Mouse (Mus musculus) lung, adult 2 months (tissue): ENCODE data around the gene Rassf6. TPM values are rescaled to one million over a fixed set of nuclear protein-coding genes. Genes with fewer than 3 reads are reported as not detected.

Experiments
- DNase-seq: peaks from one replicate; pipeline ENCODE4 v3.0.0; 2022
- H3K4me1 ChIP-seq: fragments of 200-500 bp; 2 replicates; pipeline ENCODE4 v1.6.1; 2011; ENCODE audit warnings: low read length; ENCODE audit not compliant: control insufficient read depth, insufficient read depth
- H3K4me3 ChIP-seq: fragments of 200-500 bp; replicated peaks from 2 replicates; pipeline ENCODE3; 2011; ENCODE audit warnings: low read depth, mild to moderate bottlenecking, control low read depth, low read length; ENCODE audit errors: extremely low read depth
- CTCF ChIP-seq: fragments of 200-500 bp; IDR thresholded peaks from 2 replicates; pipeline ENCODE4 v1.5.1; 2011; ENCODE audit warnings: mild to moderate bottlenecking, low read length, control low read depth; ENCODE audit not compliant: insufficient read depth
- POLR2A ChIP-seq: fragments of 200-500 bp; IDR thresholded peaks from 2 replicates; pipeline ENCODE4 v1.6.1; 2011; ENCODE audit warnings: low read depth, mild to moderate bottlenecking, control low read depth, low read length, borderline replicate concordance; ENCODE audit errors: extremely low read depth
- WGBS: fragments of 180-500 bp; shearing (Covaris S2); methylation state at CpG from one replicate; pipeline ENCODE4 v1.1.7; 2018; 5-methylcytosine and 5-hydroxymethylcytosine counted together
- polyA plus RNA-seq: library from polyadenylated mRNA; depleted of rRNA; stranded (reverse); fragments of >200 nt; gene quantifications from 2 replicates; pipeline ENCODE4 v1.2.3, GENCODE M21; 2012

Gene Rassf6
- polyA plus RNA-seq, 1 experiment: 1.8 TPM

DNA sequence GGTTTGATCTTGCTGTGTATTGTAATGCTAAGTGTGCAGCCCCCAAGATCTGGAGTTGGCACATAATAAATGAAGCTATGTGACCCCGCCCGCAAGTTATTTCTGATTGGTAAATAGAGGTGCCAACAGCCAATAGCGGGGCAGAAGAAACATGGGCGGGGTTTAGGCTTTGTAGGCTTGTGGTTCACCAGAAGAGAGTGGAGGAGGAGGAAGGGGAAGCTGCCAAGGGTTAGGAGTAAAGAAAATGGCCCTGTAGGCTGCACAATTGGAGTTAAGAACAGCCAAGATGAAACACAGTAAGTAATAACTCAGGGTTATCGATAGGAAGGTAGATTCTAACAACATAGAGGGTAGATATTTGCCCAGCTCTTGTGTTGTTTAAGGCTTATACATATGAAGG is 53.9 kb downstream of the Rassf6 start:
- no peak for TF ChIP-seq POLR2A
- no peak for TF ChIP-seq CTCF
- DNase-seq: no peak
- Histone ChIP-seq H3K4me3 (no peak overlapping the region), H3K4me1 (no peaks in the 10 kb centered on the region)
- WGBS: 82% methylated on average over 5 of the region's 5 CpGs

- H3K4me3 ChIP-seq: no peak overlapping the region
- no peak for DNase-seq
- TF ChIP-seq CTCF (no peak), POLR2A (no peak)
- H3K4me1 ChIP-seq: no peaks in the 10 kb centered on the region
- WGBS: 54% methylated on average over 7 of the region's 7 CpGs
These were observed 55.7 kb downstream of the Rassf6 start for GRCm38 (mm10) chr5:90584799-90585198.

DNA sequence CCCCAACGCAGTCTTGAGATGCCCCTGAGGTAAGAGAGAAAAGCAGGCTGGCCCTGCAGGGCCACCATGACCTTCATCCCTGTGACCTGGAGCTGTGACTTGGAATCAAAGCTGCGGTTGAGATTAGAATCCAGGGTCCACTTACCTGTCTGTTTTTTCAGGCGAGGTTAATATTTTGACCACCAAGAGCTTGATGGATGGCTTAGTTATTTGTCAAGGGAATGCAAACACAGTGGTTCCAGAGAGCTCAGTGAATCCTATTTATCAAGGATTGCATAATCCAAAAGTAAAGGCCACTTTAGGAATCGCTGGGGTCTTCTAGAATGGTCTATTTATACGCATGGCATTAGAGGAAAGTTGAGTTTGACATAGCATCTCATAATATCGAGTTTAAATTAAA is 58.3 kb downstream of the Rassf6 start:
- TF ChIP-seq POLR2A (no peak), CTCF (no peak)
- H3K4me1 ChIP-seq: no peaks in the 10 kb centered on the region

DNA sequence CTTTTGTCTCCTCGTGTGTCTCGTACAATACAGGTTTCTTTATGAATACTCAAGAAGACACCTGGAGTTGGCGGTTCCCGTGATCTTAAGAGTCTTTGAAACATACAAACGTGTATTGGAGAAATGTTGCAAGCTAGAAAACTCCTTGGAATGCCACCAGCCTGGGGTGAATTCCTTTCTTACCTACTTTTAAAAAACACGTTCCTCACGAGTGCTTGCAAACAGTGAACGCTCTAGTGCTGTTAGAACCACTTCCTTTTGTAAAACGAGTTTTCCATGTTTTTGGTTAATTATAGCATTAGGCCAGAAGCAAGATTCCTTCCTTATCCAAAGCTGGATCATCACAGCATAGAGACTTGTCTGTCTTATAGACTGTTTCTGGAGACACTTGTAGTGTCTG is 60.9 kb downstream of the Rassf6 start:
- no peak for DNase-seq
- WGBS: 65% methylated on average over 9 of the region's 9 CpGs
- TF ChIP-seq CTCF: no peak
- no peak for TF ChIP-seq POLR2A
- Histone ChIP-seq H3K4me3 (no peak overlapping the region), H3K4me1 (no peaks in the 10 kb centered on the region)

More for the DNA sequence above, 58.3 kb downstream of the Rassf6 start:
- WGBS: 70% methylated on average over 6 of the region's 6 CpGs
- DNase-seq: no peak
- H3K4me3 ChIP-seq: no peak overlapping the region

GRCm38 (mm10) chr5:90577751-90578150 is 62.7 kb downstream of the Rassf6 start:
- no peak overlapping the region for H3K4me3 ChIP-seq
- DNase-seq: no peak
- H3K4me1 ChIP-seq: no peaks in the 10 kb centered on the region
- 38% methylated on average over 9 of the region's 9 CpGs for WGBS
- TF ChIP-seq POLR2A: no peak
- TF ChIP-seq CTCF: no peak

GRCm38 (mm10) chr5:90571216-90571615 is 69.2 kb downstream of the Rassf6 start:
- no peak for TF ChIP-seq POLR2A
- TF ChIP-seq CTCF: no peak
- WGBS: 34% methylated on average over 3 of the region's 3 CpGs
- H3K4me1 ChIP-seq: no peaks in the 10 kb centered on the region
- H3K4me3 ChIP-seq: no peak overlapping the region
- no peak for DNase-seq

GRCm38 (mm10) chr5:90568338-90568737 is 72.1 kb downstream of the Rassf6 start:
- no peak for DNase-seq
- TF ChIP-seq POLR2A: no peak
- TF ChIP-seq CTCF: no peak
- Histone ChIP-seq H3K4me1 (no peaks in the 10 kb centered on the region), H3K4me3 (no peak overlapping the region)

DNA sequence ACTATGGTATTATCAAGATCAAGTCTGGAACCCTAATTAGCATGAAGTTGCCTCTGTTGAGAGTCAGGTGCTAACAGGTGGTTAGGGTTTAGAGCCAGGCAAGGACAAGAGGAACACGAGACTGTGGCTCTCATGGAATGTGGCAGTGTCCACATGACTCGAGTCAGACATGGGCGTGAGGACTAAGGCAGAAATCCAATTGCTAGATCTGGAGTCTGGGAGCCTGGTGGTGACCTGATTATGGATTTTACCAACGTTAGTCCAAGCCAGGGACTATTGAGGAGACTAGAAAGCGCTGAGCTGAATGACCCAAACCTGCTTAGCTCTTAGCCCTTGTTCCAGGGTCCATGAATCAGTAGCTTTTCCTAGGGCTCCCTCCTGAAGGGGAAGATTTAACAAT is 72.7 kb downstream of the Rassf6 start:
- 53% methylated on average over 5 of the region's 5 CpGs for WGBS
- no peaks in the 10 kb centered on the region for H3K4me1 ChIP-seq
- TF ChIP-seq POLR2A (no peak), CTCF (no peak)
- no peak overlapping the region for H3K4me3 ChIP-seq
- no peak for DNase-seq

- DNase-seq: no peak
- WGBS: 59% methylated on average over 6 of the region's 6 CpGs
- H3K4me3 ChIP-seq: no peak overlapping the region
- no peaks in the 10 kb centered on the region for H3K4me1 ChIP-seq
- no peak for TF ChIP-seq POLR2A
- no peak for TF ChIP-seq CTCF
These were observed 75.3 kb downstream of the Rassf6 start for GRCm38 (mm10) chr5:90565205-90565604.

DNA sequence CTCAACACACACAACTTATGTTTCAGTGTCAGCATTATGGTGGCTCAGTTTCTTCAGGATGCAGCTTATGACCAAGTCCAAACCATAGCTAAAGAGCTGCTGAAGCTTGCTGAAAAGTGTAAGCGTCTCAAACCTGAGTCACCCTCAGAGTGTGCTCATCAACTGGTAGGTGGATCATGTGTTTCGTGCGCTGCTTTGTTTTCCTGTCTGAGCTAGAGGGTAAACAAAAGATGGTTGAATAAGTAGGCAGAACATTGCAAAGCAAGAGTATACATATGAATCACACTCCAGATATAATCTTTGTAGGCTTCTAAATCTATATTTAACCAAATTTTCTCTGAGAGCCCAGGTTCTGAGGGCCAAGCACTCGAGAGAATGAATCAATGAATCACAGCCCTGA is 76.3 kb downstream of the Rassf6 start:
- no peaks in the 10 kb centered on the region for H3K4me1 ChIP-seq
- H3K4me3 ChIP-seq: no peak overlapping the region
- DNase-seq: no peak
- TF ChIP-seq POLR2A (no peak), CTCF (no peak)
- 83% methylated on average over 4 of the region's 4 CpGs for WGBS
